Mouse (Mus musculus) left cerebral cortex, adult 6 months (tissue): ENCODE measurements around the gene Agmo. TPM values are rescaled to one million over a fixed set of nuclear protein-coding genes. Genes with fewer than 3 reads are reported as not detected.

Experiments
- long read RNA-seq, 2 experiments: library from polyadenylated mRNA; unstranded; transcript quantifications; one replicate each; pipeline ENCODE4 v2.0.0; 2019 to 2020
- polyA plus RNA-seq: library from polyadenylated mRNA; unstranded; fragments of <200 nt; fragmentation: Nextera tagmentation; gene quantifications from 2 replicates; pipeline ENCODE4 v1.2.3, GENCODE M21; 2021

Gene Agmo
- polyA plus RNA-seq: 7.1 and 9.1 TPM in 2 replicates
- long read RNA-seq, experiment 1, transcript Agmo-201 (13 exons, 2,423 nt): major isoform, 41 of 47 reads
- long read RNA-seq, experiment 1, partial matches to known transcripts: 2 of 47 reads
- long read RNA-seq, experiment 1, other reads (novel, unspliced or antisense): 2 of 47 reads
- long read RNA-seq, experiment 2, transcript Agmo-201 (13 exons, 2,423 nt): major isoform, 11 of 14 reads
- long read RNA-seq, experiment 2, partial matches to known transcripts: 2 of 14 reads
- long read RNA-seq, experiment 2, other reads (novel, unspliced or antisense): 1 of 14 reads

DNA sequence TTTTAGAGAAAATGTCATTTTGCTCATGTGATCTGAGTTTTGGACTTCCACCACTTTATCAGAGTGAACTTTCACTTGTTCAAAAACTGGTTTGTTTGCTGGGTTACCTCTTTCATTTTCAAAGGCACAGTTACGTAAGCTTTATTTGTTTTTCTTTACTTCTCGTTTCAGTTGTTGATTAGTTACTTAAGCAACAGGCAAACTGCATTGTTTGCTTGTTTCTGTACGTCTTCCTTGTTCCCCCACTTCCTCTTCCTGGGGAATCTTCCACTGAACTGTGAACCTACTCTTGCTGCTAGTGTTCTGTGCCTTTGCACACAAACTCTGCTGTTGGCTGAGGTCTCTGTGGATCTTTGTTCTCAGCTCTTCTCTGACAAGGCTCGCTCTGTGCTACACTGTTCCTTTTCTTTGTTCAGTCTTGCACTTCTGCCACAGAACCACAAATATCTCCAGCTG lies at the start of gene Agmo:
Agmo (plus strand) TSS at position 76 of the 456 bp plus-strand sequence.

Other genes starting within 250 kb of the Agmo start
- gene Meox2, start 133.1 kb upstream of the Agmo start, polyA plus RNA-seq: not detected in 2 replicates